Mouse (Mus musculus) intestine, embryonic 15.5 days (tissue): ENCODE data around the gene Fcrla. TPM values are rescaled to one million over a fixed set of nuclear protein-coding genes. Genes with fewer than 3 reads are reported as not detected.
A peak's percentile ranks its signal among the peaks of the same experiment; 100 is the strongest.

Source experiments
- ATAC-seq: fragments of 200-750 bp; cut with Nextera tagmentation; 2 replicates; pipeline ENCODE4 v1.8.0; 2017; ENCODE audit warnings: moderate TSS enrichment, moderate library complexity
- H3K27ac ChIP-seq: fragments of 300-500 bp; sonication (generic); 2 replicates; pipeline ENCODE4 v1.5.1; 2015; ENCODE audit warnings: mild to moderate bottlenecking, inconsistent platforms
- H3K27me3 ChIP-seq: fragments of 300-500 bp; sonication (generic); replicated peaks from 2 replicates; pipeline ENCODE4 v1.6.1; 2015; ENCODE audit warnings: inconsistent platforms
- H3K36me3 ChIP-seq: fragments of 300-500 bp; sonication (generic); 2 replicates; pipeline ENCODE4 v1.6.1; 2015; ENCODE audit warnings: inconsistent platforms
- H3K4me1 ChIP-seq: fragments of 300-500 bp; sonication (generic); replicated peaks from 2 replicates; pipeline ENCODE4 v1.6.1; 2015; ENCODE audit warnings: inconsistent platforms
- H3K4me2 ChIP-seq: fragments of 300-500 bp; sonication (generic); replicated peaks from 2 replicates; pipeline ENCODE4 v1.6.1; 2015; ENCODE audit warnings: mild to moderate bottlenecking, inconsistent platforms
- H3K4me3 ChIP-seq: fragments of 300-500 bp; sonication (generic); replicated peaks from 2 replicates; pipeline ENCODE4 v1.5.1; 2015; ENCODE audit warnings: inconsistent platforms
- H3K9ac ChIP-seq: fragments of 300-500 bp; sonication (generic); 2 replicates; pipeline ENCODE4 v1.6.1; 2015; ENCODE audit warnings: inconsistent platforms
- H3K9me3 ChIP-seq: fragments of 300-500 bp; sonication (generic); 2 replicates; pipeline ENCODE4 v1.6.1; 2016; ENCODE audit warnings: inconsistent platforms
- WGBS: fragments of 180-500 bp; shearing (Covaris S2); methylation state at CpG from one replicate; pipeline ENCODE4 v1.1.7; 2015; 5-methylcytosine and 5-hydroxymethylcytosine counted together
- polyA plus RNA-seq: library from polyadenylated mRNA; unstranded; fragments of >200 nt; fragmentation: Nextera tagmentation; extraction: Ambion mirVana; gene quantifications from 2 replicates; pipeline ENCODE4 v1.2.1, GENCODE M21; 2015

The Fcrla gene
- polyA plus RNA-seq, 1 experiment from 2014 or later = not detected

- Histone ChIP-seq H3K27ac (no peak overlapping the region), H3K36me3 (peaks cover 16% of the 10 kb centered on the region), H3K4me2 (no peak overlapping the region), H3K4me3 (no peak overlapping the region), H3K9ac (no peak overlapping the region), H3K4me1 (no peaks in the 10 kb centered on the region), H3K9me3 (no peaks in the 10 kb centered on the region), H3K27me3 (no peaks in the 10 kb centered on the region)
- WGBS = 90% methylated on average over 5 of the region's 5 CpGs
- ATAC-seq = no peak
These were observed 50.5 kb downstream of the Fcrla start for GRCm38 (mm10) chr1:170876906-170877305.

- Histone ChIP-seq H3K4me1 (no peaks in the 10 kb centered on the region), H3K9ac (no peak overlapping the region), H3K27ac (no peak overlapping the region), H3K9me3 (no peaks in the 10 kb centered on the region), H3K4me3 (no peak overlapping the region), H3K4me2 (no peak overlapping the region), H3K27me3 (no peaks in the 10 kb centered on the region), H3K36me3 (peaks cover 10% of the 10 kb centered on the region)
- 61% methylated on average over 3 of the region's 3 CpGs for WGBS
- ATAC-seq = no peak
These were observed 51.7 kb downstream of the Fcrla start for GRCm38 (mm10) chr1:170875676-170876075.

GRCm38 (mm10) chr1:170871961-170872360 lies 55.4 kb downstream of the Fcrla start:
- H3K9me3 ChIP-seq = no peaks in the 10 kb centered on the region
- H3K4me1 ChIP-seq = no peaks in the 10 kb centered on the region
- no peaks in the 10 kb centered on the region for H3K36me3 ChIP-seq
- no peak for ATAC-seq
- no peaks in the 10 kb centered on the region for H3K27me3 ChIP-seq
- H3K4me2 ChIP-seq = no peak overlapping the region
- no peak overlapping the region for H3K4me3 ChIP-seq
- 92% methylated on average over 2 of the region's 2 CpGs for WGBS
- H3K9ac ChIP-seq = no peak overlapping the region
- H3K27ac ChIP-seq = no peak overlapping the region

GRCm38 (mm10) chr1:170871402-170871801 lies 56.0 kb downstream of the Fcrla start:
- Histone ChIP-seq H3K9me3 (no peaks in the 10 kb centered on the region), H3K27me3 (no peaks in the 10 kb centered on the region), H3K4me2 (no peak overlapping the region), H3K9ac (no peak overlapping the region), H3K36me3 (no peaks in the 10 kb centered on the region), H3K4me1 (no peaks in the 10 kb centered on the region), H3K27ac (no peak overlapping the region), H3K4me3 (no peak overlapping the region)
- 87% methylated on average over 6 of the region's 6 CpGs for WGBS
- ATAC-seq = no peak

GRCm38 (mm10) chr1:170868905-170869283 lies 58.5 kb downstream of the Fcrla start:
- Histone ChIP-seq H3K9me3 (no peaks in the 10 kb centered on the region), H3K4me3 (peak overlapping the region; percentile 68), H3K27ac (no peak overlapping the region; the same call in 1 of the 2 replicates), H3K9ac (peak overlapping the region; percentile 46), H3K4me2 (peak overlapping the region; percentile 63), H3K36me3 (no peaks in the 10 kb centered on the region), H3K4me1 (no peaks in the 10 kb centered on the region), H3K27me3 (no peaks in the 10 kb centered on the region)
- peak; percentile 26 for ATAC-seq
- WGBS = 16% methylated on average over 14 of the region's 14 CpGs

GRCm38 (mm10) chr1:170868107-170868904 lies 59.1 kb downstream of the Fcrla start:
- Histone ChIP-seq H3K9me3 (no peaks in the 10 kb centered on the region), H3K4me2 (peak overlapping the region; percentile 63), H3K36me3 (no peaks in the 10 kb centered on the region), H3K27ac (no peak overlapping the region; the same call in 1 of the 2 replicates), H3K4me3 (peak overlapping the region; percentile 68), H3K27me3 (no peaks in the 10 kb centered on the region), H3K9ac (peak overlapping the region; percentile 72), H3K4me1 (no peaks in the 10 kb centered on the region)
- peak; percentile 89 for ATAC-seq
- under 1% methylated on average over 33 of the region's 33 CpGs for WGBS

- Histone ChIP-seq H3K9ac (peak within 1 kb of the TSS; percentile 72), H3K4me2 (peak within 1 kb of the TSS; percentile 63), H3K27me3 (no peaks in the 10 kb centered on the region), H3K27ac (peak within 1 kb of the TSS; percentile 70), H3K4me3 (peak within 1 kb of the TSS; percentile 68), H3K4me1 (no peaks in the 10 kb centered on the region), H3K36me3 (no peaks in the 10 kb centered on the region), H3K9me3 (no peaks in the 10 kb centered on the region)
- WGBS = under 1% methylated on average over 25 of the region's 25 CpGs
- ATAC-seq = peak; percentile 71
These were observed 59.7 kb downstream of the Fcrla start, which contains the start of gene Atf6 for GRCm38 (mm10) chr1:170867691-170868105. Gene Atf6, minus strand, starts transcription at chr1:170867771.

Other genes starting within 250 kb of the Fcrla start
- 8.8 TPM in 2 replicates for gene Atf6, start 59.8 kb downstream of the Fcrla start, polyA plus RNA-seq
- 2.2 and 2.4 TPM in 2 replicates for gene Gm26620, start 42.5 kb downstream of the Fcrla start, polyA plus RNA-seq
- 61.1 and 62.9 TPM in 2 replicates for gene Dusp12, start 42.0 kb downstream of the Fcrla start, polyA plus RNA-seq
- 0.11 and 0.16 TPM in 2 replicates for gene Fcrlb, start 14.6 kb downstream of the Fcrla start, polyA plus RNA-seq
- 1.7 and 2.1 TPM in 2 replicates for gene Fcgr2b, start 49.0 kb upstream of the Fcrla start, polyA plus RNA-seq
- gene Fcgr4, start 91.3 kb upstream of the Fcrla start, polyA plus RNA-seq = 1.7 and 1.8 TPM in 2 replicates
- 14.0 and 14.7 TPM in 2 replicates for gene Fcgr3, start 137.4 kb upstream of the Fcrla start, polyA plus RNA-seq
- 1.7 and 1.8 TPM in 2 replicates for gene Cfap126, start 186.3 kb upstream of the Fcrla start, polyA plus RNA-seq
- 360 and 387 TPM in 2 replicates for gene Sdhc, start 223.0 kb upstream of the Fcrla start, polyA plus RNA-seq
- 1.1 and 1.3 TPM in 2 replicates for gene Mpz, start 223.1 kb upstream of the Fcrla start, polyA plus RNA-seq